Comparison of ENCODE assay signal across 8 mouse cellular contexts in the genomic region with DNA sequence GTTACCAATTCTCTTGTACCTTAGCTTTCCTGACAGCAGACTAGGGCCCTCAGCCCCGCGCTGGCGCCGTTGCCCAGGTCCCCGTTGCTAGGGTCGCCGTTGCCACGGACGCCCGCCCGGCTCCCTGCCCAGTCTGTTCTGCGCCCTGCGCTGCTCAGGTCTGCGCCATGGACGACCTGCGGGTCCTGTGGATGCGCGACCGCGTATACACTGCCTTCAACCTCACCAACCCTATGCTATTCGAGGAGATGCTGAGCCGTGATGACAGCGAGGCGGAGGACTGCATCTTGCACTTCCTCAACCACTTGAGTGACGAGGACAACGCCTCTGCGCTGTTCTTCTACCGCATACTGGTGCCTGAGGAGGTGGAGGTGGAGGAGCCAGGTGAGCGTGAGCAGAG. TPM values are rescaled to one million over a fixed set of nuclear protein-coding genes. Genes with fewer than 3 reads are reported as not detected.
DNase-seq lines count a peak whose midpoint lies in the region; TF ChIP-seq lines count a peak whose summit lies in the region.
"Had no signal": no experiment of that assay in that cellular context is flagged by ENCODE, and none has a peak within 500 bp of the region (broad histone marks: within the 10 kb centered on the region; RNA-seq: fewer than 3 reads in every experiment).

A gene (plus strand): TSS at position 89 of the 400 bp plus-strand sequence.

- TF ChIP-seq POLR2A in lung, adult 2 months (IDR thresholded peaks at IDR 0.05; ENCODE audit: borderline replicate concordance, extremely low read depth, low read depth, low read length) = no peak
- no peak for TF ChIP-seq POLR2A in myocyte (IDR thresholded peaks at IDR 0.05; ENCODE audit: insufficient read length, low read depth)

- H3K79me2 ChIP-seq in myocyte (ENCODE audit: control insufficient read depth, insufficient read depth) = no peaks in the 10 kb centered on the region

- H3K9me3 ChIP-seq in forebrain, embryonic 10.5 days = no peaks in the 10 kb centered on the region
- H3K9me3 ChIP-seq: megakaryocyte, embryonic 14.5 days had no signal

- no peak within 1 kb of the TSS for H3ac ChIP-seq in myocyte (ENCODE audit: control insufficient read depth, insufficient read length)

- TF ChIP-seq CTCF in lung, adult 2 months (IDR thresholded peaks at IDR 0.05; ENCODE audit: insufficient read depth, low read length) = no peak

- H3K36me3 ChIP-seq in forebrain, embryonic 10.5 days (replicated peaks) = peaks cover 39% of the 10 kb centered on the region
- peaks cover 17% of the 10 kb centered on the region for H3K36me3 ChIP-seq in myocyte (ENCODE audit: control insufficient read depth, insufficient read depth)

- no peaks in the 10 kb centered on the region for H3K4me1 ChIP-seq in lung, adult 2 months (ENCODE audit: control insufficient read depth, insufficient read depth, low read length)
- peaks cover 16% of the 10 kb centered on the region for H3K4me1 ChIP-seq in forebrain, embryonic 10.5 days

- peak; percentile 9 for DNase-seq in lung, adult 2 months
- DNase-seq in lung, postnatal 36 days = no peak
- peak; percentile 22 for DNase-seq in forebrain, embryonic 10.5 days (ENCODE audit: extremely low spot score, low spot score)
- peak; percentile 49 to 56 for DNase-seq in layer of hippocampus, postnatal 10 days (ENCODE audit: low spot score in 2 of 2)
- DNase-seq in urinary bladder, postnatal 4 days (ENCODE audit: low spot score in 2 of 2) = no peak
- DNase-seq in thymus, postnatal 14 days = no peak

- no peak within 1 kb of the TSS for H3K4me2 ChIP-seq in myocyte (ENCODE audit: low read depth)

- WGBS in lung, adult 2 months = 14% methylated on average over 29 of the region's 29 CpGs
- 8% methylated on average over 29 of the region's 29 CpGs for WGBS in forebrain, embryonic 10.5 days

- H3K4me3 ChIP-seq in lung, adult 2 months (replicated peaks; ENCODE audit: extremely low read depth, low read depth, low read length) = peak within 1 kb of the TSS; percentile 32
- H3K4me3 ChIP-seq in forebrain, embryonic 10.5 days = 0 out of 2 replicates have a peak within 1 kb of the TSS, but pooled peaks have one; percentile 16
- no peak within 1 kb of the TSS for H3K4me3 ChIP-seq in myocyte
- H3K4me3 ChIP-seq: megakaryocyte, embryonic 14.5 days had no signal

- H3K27me3 ChIP-seq in forebrain, embryonic 10.5 days (ENCODE audit: poor library complexity, severe bottlenecking) = peaks cover 7% of the 10 kb centered on the region
- no peaks in the 10 kb centered on the region for H3K27me3 ChIP-seq in myocyte (ENCODE audit: control insufficient read depth, insufficient read depth, insufficient read length)

- no peak within 1 kb of the TSS for H3K27ac ChIP-seq in forebrain, embryonic 10.5 days

TF ChIP-seq in myocyte, 11 proteins besides CTCF, POLR2A, EP300 and RAD21:
- TF ChIP-seq POLR2AphosphoS2 (IDR thresholded peaks at IDR 0.05; ENCODE audit: insufficient read length, low read depth) (peak; percentile 72), USF1 (IDR thresholded peaks at IDR 0.05; ENCODE audit: low read depth) (no peak), MYOD1 (IDR thresholded peaks at IDR 0.05; ENCODE audit: control insufficient read depth in 1 of 3, insufficient read length in 2 of 3, low read depth in 2 of 3) (no peak), E2F4 (IDR thresholded peaks at IDR 0.05; ENCODE audit: insufficient read depth) (no peak), REST (IDR thresholded peaks at IDR 0.05; ENCODE audit: insufficient read depth, insufficient read length) (no peak)

RNA-seq across cellular contexts. Expression of the gene that starts here (rescaled TPM):
- 4.6 and 6.5 TPM in 2 replicates for polyA plus RNA-seq in lung, adult 2 months (2012; rRNA removed)
- 0.02 TPM in 1 of 2 replicates, not detected in the other for polyA plus RNA-seq in forebrain, embryonic 10.5 days (2016; fragmentation: Nextera tagmentation; extraction: Ambion mirVana)
- total RNA-seq in layer of hippocampus, postnatal 10 days (2021) = under 1 TPM; 0.54 to 0.78 TPM
- 0.08 TPM for polyA plus RNA-seq in myocyte (2012; fragmentation: generic; extraction: Trizol)

Comparison
In these comparisons a context has a peak if more than half of its experiments do, and no peak if none do; other contexts are left out.
1. Peak in DNase-seq and H3K4me3 ChIP-seq in forebrain, embryonic 10.5 days; RNA of the gene not detected or under 1 TPM.
2. Peak in DNase-seq in layer of hippocampus, postnatal 10 days; RNA of the gene not detected or under 1 TPM.